Mouse (Mus musculus): ENCODE data around the gene Cfap61. TPM values are rescaled to one million over a fixed set of nuclear protein-coding genes. Genes with fewer than 3 reads are reported as not detected.
A peak's percentile ranks its signal among the peaks of the same experiment; 100 is the strongest.

Cfap61 gene
- polyA plus RNA-seq, 1 experiment, result 4.0 TPM

DNA sequence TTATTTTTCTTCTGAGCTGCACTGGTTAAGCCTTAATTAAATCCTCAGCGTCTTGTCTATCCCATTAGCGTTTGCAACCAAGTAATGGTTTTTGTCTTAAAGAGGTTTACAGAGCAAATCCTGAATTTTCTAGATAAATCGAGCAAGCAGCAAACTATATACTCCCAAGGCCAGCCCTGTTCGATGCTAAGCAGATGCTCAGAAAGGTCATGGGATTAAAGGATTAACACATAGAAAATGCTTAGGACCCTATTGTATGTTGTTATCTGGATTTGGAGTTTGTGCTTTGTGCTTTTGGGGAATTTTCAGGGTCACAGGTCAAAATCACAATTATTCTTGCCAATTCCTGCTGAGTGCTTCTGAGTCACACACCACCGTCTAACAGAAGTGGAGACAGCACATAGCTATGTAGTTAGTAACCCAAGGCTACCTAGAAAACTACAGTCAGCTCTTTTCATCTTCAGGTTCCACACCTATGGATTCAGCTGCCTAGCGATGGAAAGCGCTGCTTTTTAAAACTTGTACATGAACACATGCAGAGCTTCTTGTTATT, 13.9 kb downstream of the Cfap61 start:
- no peak for DNase-seq (ENCODE audit: extremely low spot score in 1 of 2, low spot score in 1 of 2)

GRCm38 (mm10) chr2:145949475-145950068, 15.0 kb downstream of the Cfap61 start:
- DNase-seq (ENCODE audit: extremely low spot score in 1 of 2, low spot score in 1 of 2), result no peak

- no peak for DNase-seq (ENCODE audit: extremely low spot score in 1 of 2, low spot score in 1 of 2)
These were observed 15.7 kb downstream of the Cfap61 start for GRCm38 (mm10) chr2:145950239-145950638.

- DNase-seq (ENCODE audit: extremely low spot score in 1 of 2, low spot score in 1 of 2), result no peak
These were observed 18.1 kb downstream of the Cfap61 start for GRCm38 (mm10) chr2:145952726-145953125.

- DNase-seq (ENCODE audit: extremely low spot score in 1 of 2, low spot score in 1 of 2), result no peak
These were observed 21.3 kb downstream of the Cfap61 start for GRCm38 (mm10) chr2:145955844-145956243.

- no peak for DNase-seq (ENCODE audit: extremely low spot score in 1 of 2, low spot score in 1 of 2)
These were observed 21.7 kb downstream of the Cfap61 start for GRCm38 (mm10) chr2:145956318-145956717.

DNA sequence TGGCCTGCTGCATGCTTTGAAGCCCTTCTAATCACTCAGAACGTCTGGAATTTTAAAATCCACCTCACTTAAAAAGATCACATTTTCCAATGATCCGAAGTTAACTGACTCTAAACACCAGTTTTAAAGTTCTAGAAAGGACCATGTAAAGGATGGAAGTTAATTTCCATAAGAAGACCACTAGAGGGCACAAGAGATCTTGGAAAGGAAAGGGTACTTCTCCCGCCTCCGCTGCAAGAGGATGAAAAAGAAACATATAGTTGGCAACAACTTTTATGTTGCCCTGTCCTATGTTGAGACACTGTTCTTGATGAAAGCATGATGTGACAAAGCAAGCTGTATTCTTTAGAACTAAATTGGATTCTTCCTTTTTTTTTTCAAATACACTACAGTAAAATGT, 22.9 kb downstream of the Cfap61 start:
- DNase-seq (ENCODE audit: extremely low spot score in 1 of 2, low spot score in 1 of 2), result peak in 1 of 2 experiments; percentile 59

DNA sequence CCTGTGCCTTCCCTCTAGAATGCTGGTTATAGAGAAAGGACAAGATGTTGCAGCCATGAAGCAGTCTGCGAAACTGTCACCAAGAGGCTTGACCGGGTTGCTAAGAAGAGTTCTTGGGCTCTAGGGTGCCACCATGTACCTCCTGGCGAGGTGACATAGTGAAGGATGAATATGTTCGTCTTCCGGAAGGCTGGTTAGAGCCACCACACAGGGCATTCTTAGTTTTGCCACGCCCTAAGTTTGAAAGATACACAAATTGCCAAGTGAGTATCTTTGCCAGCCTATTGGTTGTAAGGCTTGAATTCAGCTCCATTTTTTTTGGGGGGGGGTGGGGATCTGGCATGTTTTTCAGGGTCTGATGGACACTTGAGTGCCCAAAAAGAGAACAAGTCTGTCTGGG, 23.5 kb downstream of the Cfap61 start:
- DNase-seq (ENCODE audit: extremely low spot score in 1 of 2, low spot score in 1 of 2), result no peak

DNA sequence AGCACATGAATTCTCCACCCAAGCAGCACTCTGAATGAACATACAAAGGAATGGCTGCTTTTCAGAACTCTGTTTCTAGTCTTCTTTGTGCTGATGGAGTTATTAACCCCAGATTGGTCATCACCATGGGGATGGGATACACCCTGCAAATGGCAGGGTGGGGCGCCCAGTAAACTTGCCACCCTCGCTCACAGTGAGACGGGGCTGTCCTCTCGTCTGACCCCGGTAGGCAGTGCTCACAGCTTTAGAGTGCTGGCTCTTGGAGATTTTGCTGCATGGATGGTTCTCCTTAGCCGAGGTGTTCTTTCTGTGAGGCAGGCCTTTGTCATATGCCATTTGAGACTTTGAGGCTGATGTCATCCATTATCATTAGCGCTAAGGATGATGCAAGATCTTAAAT, 24.0 kb downstream of the Cfap61 start:
- DNase-seq (ENCODE audit: extremely low spot score in 1 of 2, low spot score in 1 of 2), result no peak

DNA sequence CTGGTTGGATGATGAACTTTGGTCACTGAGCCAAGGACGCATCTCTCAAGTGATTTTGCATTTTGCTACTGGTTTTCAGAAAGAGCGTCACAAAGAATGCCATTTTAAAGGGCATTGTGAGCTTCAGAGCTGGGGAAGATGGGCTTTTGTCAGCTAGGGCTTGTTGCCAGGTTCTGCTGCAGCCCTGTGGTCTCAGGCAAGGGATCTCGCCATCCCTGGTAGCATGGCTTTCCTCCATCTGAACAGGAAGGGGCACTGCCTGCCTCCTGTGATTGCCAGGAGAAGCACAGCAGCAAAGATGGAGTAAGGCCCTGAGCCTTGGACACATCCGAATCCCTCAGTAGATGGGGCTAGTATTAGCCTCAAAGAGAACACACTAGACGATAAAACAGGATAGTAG, 27.3 kb downstream of the Cfap61 start:
- DNase-seq (ENCODE audit: extremely low spot score in 1 of 2, low spot score in 1 of 2), result no peak

- no peak for DNase-seq (ENCODE audit: extremely low spot score in 1 of 2, low spot score in 1 of 2)
These were observed 36.2 kb downstream of the Cfap61 start for GRCm38 (mm10) chr2:145970751-145971150.

DNA sequence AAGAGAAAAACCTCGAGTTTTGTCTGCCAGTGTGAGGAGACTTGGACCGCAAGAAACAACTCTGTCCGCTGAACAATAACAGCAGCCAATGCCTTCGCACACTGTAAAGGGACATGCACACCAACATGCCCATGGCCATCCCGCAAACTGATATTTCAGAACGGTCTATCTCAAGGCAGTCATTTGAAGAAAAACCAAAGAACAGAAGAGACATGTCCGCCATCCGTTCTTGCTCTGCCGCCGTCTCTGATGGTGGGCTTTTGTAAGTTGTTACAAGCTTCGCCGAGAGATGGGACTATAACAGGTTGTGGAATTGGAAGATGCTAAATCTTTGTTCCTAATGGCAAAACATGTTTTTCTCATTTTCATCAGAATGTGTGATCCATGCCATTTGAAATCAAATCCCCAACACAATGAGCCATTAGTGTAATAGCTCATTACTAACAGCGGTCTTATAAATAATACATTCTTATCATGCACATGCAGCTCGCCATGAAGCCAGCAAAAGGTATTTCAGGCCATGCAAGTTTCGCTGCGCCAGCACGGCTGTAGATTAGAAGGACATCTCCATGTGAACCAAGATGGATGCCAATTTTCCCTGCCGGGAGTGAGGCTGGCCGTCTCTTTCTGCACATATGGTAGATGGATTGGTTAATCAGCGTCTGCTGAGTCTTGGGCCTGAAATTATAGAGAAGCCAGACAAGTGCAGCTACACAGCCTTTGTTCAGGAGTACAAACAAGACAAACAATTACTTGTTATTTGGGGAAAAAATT, 36.8 kb downstream of the Cfap61 start:
- DNase-seq (ENCODE audit: extremely low spot score in 1 of 2, low spot score in 1 of 2), result no peak

DNA sequence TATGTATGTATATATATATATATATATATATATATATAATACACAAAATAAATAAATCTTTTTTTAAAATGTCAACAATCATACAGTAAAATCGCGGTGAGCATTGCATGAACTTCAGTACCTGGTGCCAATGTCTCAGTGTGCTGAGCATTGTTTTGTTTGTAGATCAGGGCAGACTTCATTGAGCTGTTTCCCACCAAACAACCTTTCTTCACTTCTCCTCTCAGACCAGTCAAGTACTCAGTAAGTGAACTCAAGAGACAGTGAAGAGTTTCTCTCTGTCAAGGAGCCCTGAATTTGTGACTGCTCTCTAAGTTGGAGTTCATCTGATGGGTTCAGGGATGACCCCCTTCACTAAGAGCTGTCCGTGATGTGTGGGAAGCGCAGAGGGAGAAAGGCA, 38.0 kb downstream of the Cfap61 start:
- no peak for DNase-seq (ENCODE audit: extremely low spot score in 1 of 2, low spot score in 1 of 2)

DNA sequence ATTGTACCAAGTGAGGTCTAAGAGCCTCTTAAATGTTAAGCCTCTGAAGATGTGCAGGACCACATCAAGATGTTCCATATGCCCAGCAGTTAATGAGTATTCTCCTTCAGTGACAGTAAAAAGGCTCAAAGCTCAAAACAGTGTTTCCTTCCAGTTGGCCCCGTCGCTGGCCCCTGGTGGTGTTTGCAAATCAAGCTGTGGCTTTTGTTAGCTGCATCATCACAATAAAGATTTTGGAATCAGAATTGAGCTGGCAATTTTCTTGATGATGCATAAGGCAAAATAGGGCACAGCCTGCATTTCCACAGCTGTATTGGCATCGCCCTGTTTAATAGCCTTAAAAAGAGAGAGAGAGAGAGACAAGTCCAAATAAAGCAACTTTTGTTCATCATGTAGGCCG, 45.0 kb downstream of the Cfap61 start:
- no peak for DNase-seq (ENCODE audit: extremely low spot score in 1 of 2, low spot score in 1 of 2)

DNA sequence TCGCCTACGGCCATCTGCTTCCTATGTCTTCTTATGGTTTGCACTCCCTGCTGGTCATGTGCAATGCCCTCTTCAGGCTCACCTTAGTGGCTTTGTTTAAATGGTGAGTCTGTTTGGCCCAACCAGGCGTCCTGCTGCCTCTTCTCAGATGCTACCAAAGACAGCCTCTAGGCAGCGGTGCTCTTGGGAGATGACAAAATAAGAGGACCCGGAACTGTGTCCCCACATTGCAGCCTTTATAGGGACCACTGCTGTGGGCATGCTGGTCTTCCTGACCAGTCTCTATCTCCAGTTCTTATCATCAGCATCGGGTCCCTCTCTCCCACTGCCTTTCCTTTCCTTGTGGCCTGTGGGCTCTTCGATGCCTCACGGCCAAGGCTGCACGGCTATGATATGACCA, 46.3 kb downstream of the Cfap61 start:
- DNase-seq (ENCODE audit: extremely low spot score in 1 of 2, low spot score in 1 of 2), result no peak

GRCm38 (mm10) chr2:145981699-145982112, 47.1 kb downstream of the Cfap61 start:
- DNase-seq (ENCODE audit: extremely low spot score in 1 of 2, low spot score in 1 of 2), result no peak

GRCm38 (mm10) chr2:145982317-145983045, 47.9 kb downstream of the Cfap61 start:
- DNase-seq (ENCODE audit: extremely low spot score in 1 of 2, low spot score in 1 of 2), result no peak

DNA sequence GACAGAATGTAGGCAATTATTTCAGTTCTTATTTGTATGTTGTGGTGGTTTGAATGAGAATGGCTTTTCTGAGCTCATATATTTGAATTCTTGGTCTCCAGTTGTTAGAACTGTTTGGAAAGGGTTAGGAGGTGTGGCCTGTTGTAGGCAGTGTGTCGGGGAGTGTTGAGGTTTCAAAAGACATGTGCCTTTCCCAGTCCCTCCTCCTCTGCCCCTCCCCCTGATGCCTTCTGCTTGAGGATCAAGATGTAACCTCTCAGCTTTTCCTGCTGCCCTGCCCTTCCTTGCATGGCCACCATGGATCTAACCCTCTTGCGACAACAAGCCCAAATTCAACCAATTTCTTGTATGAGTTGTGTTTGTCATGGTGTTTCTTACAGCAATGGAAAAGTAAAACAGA, 53.2 kb downstream of the Cfap61 start:
- no peak for DNase-seq (ENCODE audit: extremely low spot score in 1 of 2, low spot score in 1 of 2)

GRCm38 (mm10) chr2:145990446-145990845, 55.9 kb downstream of the Cfap61 start:
- DNase-seq (ENCODE audit: extremely low spot score in 1 of 2, low spot score in 1 of 2), result no peak

DNA sequence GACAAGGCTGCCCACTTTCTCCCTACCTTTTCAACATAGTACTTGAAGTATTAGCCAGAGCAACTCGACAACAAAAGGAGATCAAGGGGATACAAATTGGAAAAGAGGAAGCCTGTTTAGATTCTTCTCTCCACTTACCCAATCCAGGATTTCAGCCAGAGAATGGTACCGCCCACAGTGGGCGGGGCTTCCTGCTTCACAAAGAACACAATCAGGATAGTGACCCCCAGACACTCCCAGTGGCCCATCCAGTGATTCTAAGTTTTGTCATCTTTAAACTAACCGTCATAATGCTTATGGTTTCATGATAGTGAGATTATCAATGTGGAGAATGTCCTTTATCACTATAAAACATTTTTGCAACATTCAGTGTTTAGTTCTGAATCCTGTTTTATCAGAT, 61.9 kb downstream of the Cfap61 start:
- no peak for DNase-seq (ENCODE audit: extremely low spot score in 1 of 2, low spot score in 1 of 2)

DNA sequence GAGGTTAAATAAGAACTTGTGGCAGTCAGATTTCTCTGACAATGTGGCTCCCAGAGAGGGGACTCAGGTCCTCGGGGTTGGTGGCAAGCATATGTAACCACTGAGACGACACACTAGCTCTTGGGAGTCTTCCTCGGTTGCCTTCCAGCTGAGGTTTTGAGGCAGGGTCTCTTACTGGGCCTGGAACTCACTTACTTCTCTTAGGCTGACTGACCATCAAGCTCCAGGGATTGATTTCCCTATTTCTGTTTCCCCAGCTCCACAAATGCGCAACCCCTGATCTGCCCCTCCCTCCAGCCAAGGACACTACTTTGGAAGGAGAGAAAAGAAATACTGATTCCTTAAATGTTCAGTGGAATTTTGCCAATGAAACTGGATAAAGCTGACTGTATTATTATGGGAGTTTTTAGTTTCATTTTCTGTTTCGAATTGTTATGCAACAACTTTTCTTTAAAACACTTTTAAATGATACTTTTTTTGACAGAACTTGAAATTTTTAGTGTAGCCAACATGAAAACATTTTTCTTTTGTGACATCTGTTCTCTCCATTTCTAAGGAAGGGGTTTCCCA, 63.5 kb downstream of the Cfap61 start:
- no peak for DNase-seq (ENCODE audit: extremely low spot score in 1 of 2, low spot score in 1 of 2)
